Mouse (Mus musculus) erythroblast, adult 5-6 weeks (primary cell): ENCODE measurements around the gene Musk. TPM values are rescaled to one million over a fixed set of nuclear protein-coding genes. Genes with fewer than 3 reads are reported as not detected.

ENCODE experiments used
- ATAC-seq: replicated peaks from 2 replicates; pipeline ENCODE4 v1.8.0; 2016; ENCODE audit warnings: moderate number of reproducible peaks, mild to moderate bottlenecking, moderate TSS enrichment, inconsistent platforms; ENCODE audit not compliant: poor library complexity, low FRiP score, severe bottlenecking
- total RNA-seq, 2 experiments: library from RNA; stranded (forward) in 1 of 2; stranded (reverse) in 1 of 2; fragments of 150-400 nt in 1 of 2; fragments of 200-764, 138-1000 nt in 1 of 2; gene quantifications; 2 replicates each; pipeline versions ENCODE4 v1.2.3 to v1.2.4; 2015 to 2017; ENCODE audit warnings: low replicate concordance in 2 of 2

Gene Musk
- total RNA-seq, 2 experiments from 2014 or later: not detected

DNA sequence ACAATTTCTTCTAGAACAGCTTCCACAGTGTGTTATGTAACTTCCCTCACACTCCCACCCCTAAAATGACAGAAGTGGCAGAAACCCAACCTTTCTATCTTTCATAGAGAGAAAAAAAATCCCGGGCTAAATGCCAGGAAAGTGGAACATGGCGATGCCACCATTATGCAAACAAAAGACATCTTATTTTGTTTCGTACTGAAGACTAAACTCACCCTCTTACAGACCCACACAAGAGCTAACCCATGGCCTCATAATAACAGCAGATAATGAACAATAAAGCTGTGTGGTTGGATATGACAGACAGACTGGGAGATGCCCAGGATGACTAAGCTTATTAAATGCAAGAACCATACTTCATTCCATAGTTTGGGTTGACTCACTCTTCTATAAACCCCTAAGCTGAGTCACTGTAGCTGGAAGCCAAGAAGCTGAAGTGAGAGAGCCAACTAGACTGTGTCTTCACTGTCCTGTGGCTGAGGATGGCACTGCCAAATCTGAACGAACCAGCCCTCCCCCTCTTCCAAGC is 116.3 kb downstream of the Musk start:
- ATAC-seq: no peak

DNA sequence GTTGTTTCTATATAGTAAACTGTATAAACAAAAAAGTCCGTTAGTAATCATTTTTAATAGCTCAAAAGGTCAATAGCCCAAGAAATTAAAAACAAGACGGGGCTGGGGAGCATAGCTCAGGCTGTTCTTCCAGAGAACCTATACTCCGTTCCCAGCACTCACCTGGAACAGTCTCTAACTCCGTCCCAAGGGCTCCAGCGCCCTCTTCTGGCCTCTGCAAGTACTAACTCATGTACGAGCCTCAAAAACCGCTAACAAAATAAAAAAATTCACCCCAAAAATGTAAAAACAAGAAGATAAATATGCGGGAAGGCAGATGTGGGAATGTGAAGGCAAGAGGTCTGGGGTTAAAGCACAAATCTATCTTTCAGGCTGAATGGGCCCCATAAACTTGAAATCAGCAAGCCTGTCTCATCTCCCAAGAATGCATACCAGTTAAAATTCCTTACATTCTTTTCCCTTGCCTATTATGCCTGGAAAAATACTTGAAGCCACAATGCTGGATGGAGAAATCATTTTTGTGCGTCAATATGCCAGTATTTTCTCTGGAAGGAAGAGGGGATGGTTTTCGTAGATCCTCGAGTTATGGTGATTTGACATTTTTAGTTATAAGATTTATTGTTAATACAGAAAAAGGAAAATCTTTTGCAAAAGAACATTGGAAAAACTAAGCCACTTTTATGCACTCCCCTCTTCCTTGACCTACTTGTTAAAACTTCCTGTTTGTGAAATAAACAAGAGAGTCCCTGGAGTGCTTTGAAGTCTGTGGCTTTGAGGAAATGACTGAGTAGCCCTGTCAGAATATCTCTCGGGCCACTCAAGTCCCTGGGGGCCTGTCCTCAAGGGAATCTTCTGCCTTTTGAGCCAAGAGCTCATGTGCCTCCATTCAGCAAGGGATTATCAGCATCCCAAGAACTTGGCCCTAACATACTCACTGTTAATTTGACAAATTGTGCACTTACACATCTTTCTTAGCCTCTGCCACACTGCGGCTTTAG is 127.7 kb downstream of the Musk start:
- no peak for ATAC-seq

GRCm38 (mm10) chr4:58415537-58415936 is 129.8 kb downstream of the Musk start:
- ATAC-seq: no peak

- ATAC-seq: no peak
Observed at GRCm38 (mm10) chr4:58417319-58417718, 131.6 kb downstream of the Musk start.

GRCm38 (mm10) chr4:58419225-58419624 is 133.5 kb downstream of the Musk start:
- ATAC-seq: no peak

- ATAC-seq: no peak
Observed at GRCm38 (mm10) chr4:58423276-58423930, 137.6 kb downstream of the Musk start.

Other genes starting within 250 kb of the Musk start
- gene Svep1, start 79.1 kb upstream of the Musk start, total RNA-seq (2015; ENCODE audit: low replicate concordance): 0.42 TPM in 1 of 2 replicates, not detected in the other
- gene Svep1, start 79.1 kb upstream of the Musk start, total RNA-seq (2017; ENCODE audit: low replicate concordance): not detected in 2 replicates